Mouse (Mus musculus) E14TG2a.4 (cell line): ENCODE measurements at regions not wholly inside any gene's neighbourhood (a gene's known extent, or its start where the extent isn't known, plus 50 kb on each side); places are given as distances from the start of the nearest gene placed in this dataset.
A peak's percentile ranks its signal among the peaks of the same experiment; 100 is the strongest.

Experiments used
- H3K27me3 ChIP-seq: 2 replicates; pipeline ENCODE4 v1.6.1; 2014; ENCODE audit warnings: low read length, control low read depth; ENCODE audit not compliant: insufficient read depth
- H3K36me3 ChIP-seq: 2 replicates; pipeline ENCODE4 v1.6.1; 2014; ENCODE audit warnings: low read length, control low read depth; ENCODE audit not compliant: insufficient read depth
- H3K4me1 ChIP-seq: replicated peaks from 2 replicates; pipeline ENCODE4 v1.6.1; 2014; ENCODE audit warnings: low read depth, low read length, control low read depth
- H3K4me3 ChIP-seq: replicated peaks from 2 replicates; pipeline ENCODE4 v1.5.1; 2014; ENCODE audit warnings: mild to moderate bottlenecking, low read length
- H3K9me3 ChIP-seq: 2 replicates; pipeline ENCODE4 v1.6.1; 2014; ENCODE audit warnings: low read length, control low read depth
- CTCF ChIP-seq: conservative IDR thresholded peaks from 2 replicates; pipeline ENCODE4 v1.5.1; 2014; ENCODE audit warnings: low read length
- NANOG ChIP-seq: IDR thresholded peaks from 2 replicates; pipeline ENCODE4 v1.6.1; 2014; ENCODE audit warnings: borderline replicate concordance, low read length, mixed read lengths
- POU5F1 ChIP-seq: IDR thresholded peaks from 2 replicates; pipeline ENCODE4 v1.6.1; 2014; ENCODE audit warnings: low read length, borderline replicate concordance

GRCm38 (mm10) chr11:82537931-82538330, 149.2 kb downstream of the Tmem132e start:
- Histone ChIP-seq H3K4me3 (no peak overlapping the region), H3K36me3 (no peaks in the 10 kb centered on the region), H3K9me3 (peaks cover 12% of the 10 kb centered on the region), H3K27me3 (0 out of 2 replicates have a peak, but pooled peaks cover 4% of the 10 kb centered on the region), H3K4me1 (no peaks in the 10 kb centered on the region)
- TF ChIP-seq POU5F1 (no peak), NANOG (no peak), CTCF (no peak)

GRCm38 (mm10) chr11:82523200-82523802, 134.6 kb downstream of the Tmem132e start:
- Histone ChIP-seq H3K4me1 (peaks cover 18% of the 10 kb centered on the region; the same call in 1 of the 2 replicates), H3K27me3 (peaks cover 33% of the 10 kb centered on the region), H3K4me3 (no peak overlapping the region), H3K36me3 (no peaks in the 10 kb centered on the region), H3K9me3 (no peaks in the 10 kb centered on the region)
- no peak for TF ChIP-seq CTCF

- TF ChIP-seq CTCF (no peak), NANOG (no peak), POU5F1 (no peak)
- no peaks in the 10 kb centered on the region for H3K9me3 ChIP-seq
- H3K4me1 ChIP-seq: peaks cover 14% of the 10 kb centered on the region; the same call in 1 of the 2 replicates
- no peaks in the 10 kb centered on the region for H3K36me3 ChIP-seq
- no peak overlapping the region for H3K4me3 ChIP-seq
- peaks cover 26% of the 10 kb centered on the region for H3K27me3 ChIP-seq
Measured at GRCm38 (mm10) chr11:82521383-82521782, 132.7 kb downstream of the Tmem132e start.

- TF ChIP-seq POU5F1: no peak
- no peak for TF ChIP-seq CTCF
- no peak for TF ChIP-seq NANOG
- Histone ChIP-seq H3K4me1 (peaks cover 11% of the 10 kb centered on the region; the same call in 1 of the 2 replicates), H3K9me3 (no peaks in the 10 kb centered on the region), H3K27me3 (peaks cover 24% of the 10 kb centered on the region), H3K4me3 (no peak overlapping the region), H3K36me3 (no peaks in the 10 kb centered on the region)
Measured at GRCm38 (mm10) chr11:82518691-82519090, 130.0 kb downstream of the Tmem132e start.

GRCm38 (mm10) chr11:82514526-82515144, 125.9 kb downstream of the Tmem132e start:
- no peak for TF ChIP-seq NANOG
- no peak for TF ChIP-seq POU5F1
- no peak for TF ChIP-seq CTCF
- Histone ChIP-seq H3K4me1 (0 out of 2 replicates have a peak, but pooled peaks cover 3% of the 10 kb centered on the region), H3K4me3 (no peak overlapping the region), H3K27me3 (peaks cover 13% of the 10 kb centered on the region), H3K36me3 (no peaks in the 10 kb centered on the region), H3K9me3 (no peaks in the 10 kb centered on the region)

GRCm38 (mm10) chr11:82508564-82508963, 119.9 kb downstream of the Tmem132e start:
- peaks cover 11% of the 10 kb centered on the region; the same call in 1 of the 2 replicates for H3K27me3 ChIP-seq
- H3K36me3 ChIP-seq: no peaks in the 10 kb centered on the region
- H3K9me3 ChIP-seq: peaks cover 7% of the 10 kb centered on the region; the same call in 1 of the 2 replicates
- TF ChIP-seq NANOG: peak; percentile 61; the same call in 1 of the 2 replicates
- no peak for TF ChIP-seq CTCF
- H3K4me3 ChIP-seq: no peak overlapping the region
- peaks cover 10% of the 10 kb centered on the region; the same call in 1 of the 2 replicates for H3K4me1 ChIP-seq
